16 mouse cellular contexts compared by ENCODE assay signal in the genomic region with DNA sequence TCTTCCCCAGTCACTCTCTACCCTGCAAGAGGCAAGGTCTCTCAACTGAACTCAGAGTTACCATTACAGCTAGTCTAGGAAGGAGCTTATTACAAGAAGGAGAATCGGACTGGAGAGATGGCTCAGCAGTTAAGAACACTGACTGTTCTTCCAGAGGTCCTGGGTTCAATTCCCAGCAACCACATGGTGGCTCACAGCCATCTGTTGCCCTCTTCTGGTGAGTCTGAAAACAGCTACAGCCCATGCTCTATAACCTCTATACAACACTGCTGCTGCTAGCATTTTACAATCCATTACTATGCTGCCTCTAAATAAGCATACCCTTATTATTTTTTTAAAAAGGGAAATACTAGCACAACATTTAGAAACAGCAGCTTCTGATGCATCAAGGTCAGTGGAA. TPM values are rescaled to one million over a fixed set of nuclear protein-coding genes. Genes with fewer than 3 reads are reported as not detected.
DNase-seq lines count a peak whose midpoint lies in the region; ATAC-seq lines count a peak whose summit lies in the region.
"Had no signal": no experiment of that assay in that cellular context is flagged by ENCODE, and none has a peak within 500 bp of the region (broad histone marks: within the 10 kb centered on the region; RNA-seq: fewer than 3 reads in every experiment).

No protein-coding gene starts in this region.

- H3K27me3 ChIP-seq in heart, embryonic 10.5 days (ENCODE audit: insufficient read depth, poor library complexity, severe bottlenecking) = no peaks in the 10 kb centered on the region
- no peaks in the 10 kb centered on the region for H3K27me3 ChIP-seq in liver, embryonic 11.5 days (replicated peaks; ENCODE audit: control insufficient read depth, insufficient read depth, low read length)
- H3K27me3 ChIP-seq in liver, embryonic 12.5 days (replicated peaks) = no peaks in the 10 kb centered on the region
- H3K27me3 ChIP-seq: embryonic facial prominence, embryonic 12.5 days; heart, embryonic 13.5 days; limb, embryonic 13.5 days; midbrain, embryonic 12.5 days had no signal

- H3K4me1 ChIP-seq in heart, embryonic 10.5 days = peaks cover 11% of the 10 kb centered on the region
- H3K4me1 ChIP-seq in liver, embryonic 11.5 days (replicated peaks; ENCODE audit: control insufficient read depth, insufficient read depth, low read length) = no peaks in the 10 kb centered on the region
- H3K4me1 ChIP-seq in liver, embryonic 12.5 days = no peaks in the 10 kb centered on the region
- H3K4me1 ChIP-seq: embryonic facial prominence, embryonic 12.5 days had no signal

- no peak overlapping the region for H3K27ac ChIP-seq in heart, embryonic 10.5 days
- no peak overlapping the region for H3K27ac ChIP-seq in liver, embryonic 11.5 days (ENCODE audit: low read depth, low read length)
- no peak overlapping the region for H3K27ac ChIP-seq in liver, embryonic 12.5 days
- H3K27ac ChIP-seq: embryonic facial prominence, embryonic 12.5 days; heart, embryonic 13.5 days; limb, embryonic 13.5 days; midbrain, embryonic 12.5 days had no signal

- H3K9ac ChIP-seq in liver, embryonic 11.5 days (ENCODE audit: low read depth, low read length) = no peak overlapping the region
- no peak overlapping the region for H3K9ac ChIP-seq in liver, embryonic 12.5 days
- H3K9ac ChIP-seq: embryonic facial prominence, embryonic 12.5 days; heart, embryonic 13.5 days; limb, embryonic 13.5 days; midbrain, embryonic 12.5 days had no signal

- WGBS in heart, embryonic 10.5 days = 82% methylated on average over 1 of the region's 1 CpGs
- WGBS in liver, embryonic 11.5 days = 86% methylated on average over 1 of the region's 1 CpGs
- 57% methylated on average over 1 of the region's 1 CpGs for WGBS in liver, embryonic 12.5 days (ENCODE audit: insufficient replicate concordance)

- peak; percentile 56; the same call in 1 of the 2 replicates for ATAC-seq in liver, embryonic 11.5 days (replicated peaks; ENCODE audit: low FRiP score)
- ATAC-seq in liver, embryonic 12.5 days = no peak
- ATAC-seq: activated CD4-positive, CD25-positive, alpha-beta regulatory T cell, adult 4 months had no signal

- no peak overlapping the region for H3K4me2 ChIP-seq in liver, embryonic 11.5 days
- no peak overlapping the region for H3K4me2 ChIP-seq in liver, embryonic 12.5 days
- H3K4me2 ChIP-seq: embryonic facial prominence, embryonic 12.5 days; heart, embryonic 13.5 days; limb, embryonic 13.5 days; midbrain, embryonic 12.5 days had no signal

- H3K4me3 ChIP-seq in heart, embryonic 10.5 days = no peak overlapping the region
- no peak overlapping the region for H3K4me3 ChIP-seq in liver, embryonic 11.5 days (ENCODE audit: low read depth, low read length)
- H3K4me3 ChIP-seq in liver, embryonic 12.5 days = no peak overlapping the region
- H3K4me3 ChIP-seq: embryonic facial prominence, embryonic 12.5 days; heart, embryonic 13.5 days; limb, embryonic 13.5 days; midbrain, embryonic 12.5 days; myocyte had no signal

- peak; percentile 53 for DNase-seq in heart, adult 11 months
- no peak for DNase-seq in heart, embryonic 10.5 days (ENCODE audit: low spot score)
- no peak for DNase-seq in liver, embryonic 11.5 days (ENCODE audit: low spot score)
- DNase-seq in A20 (ENCODE audit: low read depth, low spot score) (peak; percentile 36), R1 (ENCODE audit: low read depth, low spot score) (peak; percentile 23)
- DNase-seq in right cerebral cortex, postnatal 10 days (ENCODE audit: low spot score in 2 of 2) = no peak
- DNase-seq in right cerebral cortex, adult 18-20 months = no peak
- DNase-seq: adrenal gland, postnatal 25 days; gastrocnemius, postnatal 14 days had no signal

- peaks cover 7% of the 10 kb centered on the region for H3K36me3 ChIP-seq in heart, embryonic 10.5 days
- H3K36me3 ChIP-seq in liver, embryonic 11.5 days (ENCODE audit: control insufficient read depth, insufficient read depth, low read length) = no peaks in the 10 kb centered on the region; the same call in 1 of the 2 replicates
- peaks cover 7% of the 10 kb centered on the region; the same call in 1 of the 2 replicates for H3K36me3 ChIP-seq in liver, embryonic 12.5 days
- H3K36me3 ChIP-seq: embryonic facial prominence, embryonic 12.5 days; limb, embryonic 13.5 days; midbrain, embryonic 12.5 days had no signal

- peaks cover 3% of the 10 kb centered on the region; the same call in 1 of the 2 replicates for H3K9me3 ChIP-seq in heart, embryonic 10.5 days
- no peaks in the 10 kb centered on the region for H3K9me3 ChIP-seq in liver, embryonic 11.5 days (ENCODE audit: control insufficient read depth, low read length)
- H3K9me3 ChIP-seq in liver, embryonic 12.5 days (replicated peaks) = no peaks in the 10 kb centered on the region
- H3K9me3 ChIP-seq: embryonic facial prominence, embryonic 12.5 days; heart, embryonic 13.5 days; limb, embryonic 13.5 days had no signal

RNA-seq across cellular contexts. Expression of gene Wdr89, which starts 23.6 kb away (rescaled TPM):
- polyA plus RNA-seq in heart, embryonic 10.5 days (2016; fragmentation: Nextera tagmentation; extraction: Ambion mirVana) = 11.8 and 13.1 TPM in 2 replicates
- 16.5 and 17.3 TPM in 2 replicates for polyA plus RNA-seq in liver, embryonic 11.5 days (2014; fragmentation: Nextera tagmentation; extraction: Ambion mirVana)
- 9.8 and 10.7 TPM in 2 replicates for polyA plus RNA-seq in liver, embryonic 12.5 days (2016; fragmentation: Nextera tagmentation; extraction: Ambion mirVana)

RNA-seq across cellular contexts. Expression of gene Ppp2r5e, which starts 49.7 kb away (rescaled TPM):
- polyA plus RNA-seq in heart, embryonic 10.5 days (2016; fragmentation: Nextera tagmentation; extraction: Ambion mirVana) = 8.8 and 9.4 TPM in 2 replicates
- 10.0 and 10.7 TPM in 2 replicates for polyA plus RNA-seq in liver, embryonic 11.5 days (2014; fragmentation: Nextera tagmentation; extraction: Ambion mirVana)
- 7.9 and 8.0 TPM in 2 replicates for polyA plus RNA-seq in liver, embryonic 12.5 days (2016; fragmentation: Nextera tagmentation; extraction: Ambion mirVana)

Comparison
In these comparisons a context has a peak if more than half of its experiments do, and no peak if none do; other contexts are left out.
1. DNase-seq: peak in heart, adult 11 months (single experiment), A20 (single experiment) and R1 (single experiment); none in heart, embryonic 10.5 days (single experiment), liver, embryonic 11.5 days (single experiment), right cerebral cortex, postnatal 10 days (0 of 2) and right cerebral cortex, adult 18-20 months (single experiment).